Mouse (Mus musculus) embryonic fibroblast, embryonic 13.5 days (primary cell): Measurements from ENCODE around the gene Wdr59.

Source experiments
- CTCF ChIP-seq: IDR thresholded peaks from 2 replicates; pipeline ENCODE4 v1.5.1; 2011; ENCODE audit warnings: mild to moderate bottlenecking, control low read depth, low read length, moderate library complexity, borderline replicate concordance; ENCODE audit not compliant: insufficient read depth
- POLR2A ChIP-seq: IDR thresholded peaks from 2 replicates; pipeline ENCODE4 v1.6.1; 2011; ENCODE audit warnings: low read depth, mild to moderate bottlenecking, control low read depth, low read length, moderate library complexity

DNA sequence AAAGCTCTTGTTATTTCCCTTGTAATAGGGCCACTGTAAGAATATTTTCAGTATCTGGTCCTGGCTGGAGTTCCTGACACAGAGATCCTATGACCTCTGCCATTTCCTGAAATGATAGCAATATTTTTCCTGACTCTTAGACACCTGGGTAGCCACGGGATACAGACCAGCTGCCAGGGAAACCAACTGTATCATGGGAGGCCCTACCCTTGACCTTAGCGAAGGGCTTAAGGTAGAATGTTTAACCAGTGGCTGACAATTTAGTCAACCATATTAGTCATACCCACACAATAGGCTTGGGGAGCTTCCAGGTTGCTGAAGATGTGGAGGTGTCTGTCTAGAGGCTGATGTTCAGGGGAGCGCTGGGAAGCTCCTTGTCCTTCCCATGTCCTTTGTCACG is 77.6 kb downstream of the Wdr59 start:
- no peak for TF ChIP-seq POLR2A
- no peak for TF ChIP-seq CTCF
